Mouse (Mus musculus): ENCODE measurements around the gene Cngb1. TPM values are rescaled to one million over a fixed set of nuclear protein-coding genes. Genes with fewer than 3 reads are reported as not detected.

Cngb1 gene
- polyA plus RNA-seq, 1 experiment from 2014 or later: 0.47 TPM

Other genes with a start within 250 kb of the Cngb1 start
- 21.1 and 24.7 TPM in 2 replicates for gene Katnb1, start 225.4 kb downstream of the Cngb1 start, polyA plus RNA-seq (2015; fragmentation: Nextera tagmentation; extraction: Ambion mirVana)
- 19.1 and 20.7 TPM in 2 replicates for gene Kifc3, start 103.8 kb downstream of the Cngb1 start, polyA plus RNA-seq (2015; fragmentation: Nextera tagmentation; extraction: Ambion mirVana)
- gene Tepp, start 4.0 kb upstream of the Cngb1 start, polyA plus RNA-seq (2015; fragmentation: Nextera tagmentation; extraction: Ambion mirVana): 0.74 TPM in 1 of 2 replicates, not detected in the other
- 8.7 and 9.0 TPM in 2 replicates for gene Zfp319, start 25.4 kb upstream of the Cngb1 start, polyA plus RNA-seq (2015; fragmentation: Nextera tagmentation; extraction: Ambion mirVana)
- 41.0 and 44.5 TPM in 2 replicates for gene Usb1, start 25.7 kb upstream of the Cngb1 start, polyA plus RNA-seq (2015; fragmentation: Nextera tagmentation; extraction: Ambion mirVana)
- 7.8 and 8.1 TPM in 2 replicates for gene Mmp15, start 45.7 kb upstream of the Cngb1 start, polyA plus RNA-seq (2015; fragmentation: Nextera tagmentation; extraction: Ambion mirVana)
- gene Cfap20, start 128.3 kb upstream of the Cngb1 start, polyA plus RNA-seq (2015; fragmentation: Nextera tagmentation; extraction: Ambion mirVana): 122 and 128 TPM in 2 replicates
- gene Csnk2a2, start 183.5 kb upstream of the Cngb1 start, polyA plus RNA-seq (2015; fragmentation: Nextera tagmentation; extraction: Ambion mirVana): 11.1 and 11.8 TPM in 2 replicates
- 0.52 and 0.89 TPM in 2 replicates for gene Ccdc113, start 227.5 kb upstream of the Cngb1 start, polyA plus RNA-seq (2015; fragmentation: Nextera tagmentation; extraction: Ambion mirVana)

All from limb, embryonic 15.5 days (tissue).